Mouse (Mus musculus) lung, postnatal 0 days (tissue): Measurements from ENCODE around the gene Matn4.

ENCODE experiments used
- CTCF ChIP-seq: IDR thresholded peaks from 2 replicates; pipeline ENCODE4 v1.5.1; 2016; ENCODE audit warnings: antibody characterized with exemption, mild to moderate bottlenecking
- EP300 ChIP-seq: IDR thresholded peaks from 2 replicates; pipeline ENCODE4 v1.6.1; 2016; ENCODE audit warnings: antibody characterized with exemption, mild to moderate bottlenecking, control low read depth

GRCm38 (mm10) chr2:164383656-164384399 lies 21.1 kb downstream of the Matn4 start:
- no peak for TF ChIP-seq CTCF
- TF ChIP-seq EP300, result no peak
